Mouse (Mus musculus) CD4-positive, CD25-positive, alpha-beta regulatory T cell (primary cell): ENCODE results near the gene Snrpg. TPM values are rescaled to one million over a fixed set of nuclear protein-coding genes. Genes with fewer than 3 reads are reported as not detected.

Source experiments
- polyA plus RNA-seq: library from polyadenylated mRNA; unstranded; fragments of 100-300 nt; shearing (Covaris generic); gene quantifications from one replicate; pipeline ENCODE4 v1.2.1, GENCODE M21; 2017

Gene Snrpg
- 351 TPM for polyA plus RNA-seq

DNA sequence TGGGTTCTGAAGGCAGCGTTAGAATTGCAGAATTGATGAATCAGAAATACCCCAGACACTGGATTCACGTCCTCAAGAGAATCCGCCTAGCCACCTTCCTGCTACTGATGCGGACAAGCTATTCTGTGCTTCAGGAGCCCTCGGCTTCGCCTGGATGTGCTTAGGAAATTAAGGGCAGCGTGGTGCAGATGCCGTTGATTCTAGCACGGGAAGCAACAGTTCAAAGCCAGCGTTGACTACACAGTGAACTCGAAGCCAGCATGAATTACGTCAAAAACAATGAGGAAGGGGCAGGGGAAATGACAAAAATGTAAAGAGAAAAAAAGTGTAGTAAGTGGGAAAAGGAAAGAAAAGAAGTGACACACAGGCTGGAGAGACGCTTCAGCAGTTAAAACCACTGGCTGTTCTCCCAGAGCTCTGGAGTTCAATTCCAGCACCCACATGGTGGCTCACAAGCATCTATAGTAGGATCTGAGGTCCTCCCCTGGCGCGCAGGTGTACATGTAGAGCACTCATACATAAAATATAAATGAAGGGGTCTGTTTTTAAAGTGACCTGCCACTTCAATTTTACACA is at the start of gene Snrpg:
TSS of gene Snrpg (plus strand) at position 541 of the 576 bp plus-strand sequence.

GRCm38 (mm10) chr6:86365371-86366124 is 5.6 kb upstream of the Snrpg start, which contains the start of gene Fam136a:
Fam136a (plus strand) TSS chr6:86365646.

DNA sequence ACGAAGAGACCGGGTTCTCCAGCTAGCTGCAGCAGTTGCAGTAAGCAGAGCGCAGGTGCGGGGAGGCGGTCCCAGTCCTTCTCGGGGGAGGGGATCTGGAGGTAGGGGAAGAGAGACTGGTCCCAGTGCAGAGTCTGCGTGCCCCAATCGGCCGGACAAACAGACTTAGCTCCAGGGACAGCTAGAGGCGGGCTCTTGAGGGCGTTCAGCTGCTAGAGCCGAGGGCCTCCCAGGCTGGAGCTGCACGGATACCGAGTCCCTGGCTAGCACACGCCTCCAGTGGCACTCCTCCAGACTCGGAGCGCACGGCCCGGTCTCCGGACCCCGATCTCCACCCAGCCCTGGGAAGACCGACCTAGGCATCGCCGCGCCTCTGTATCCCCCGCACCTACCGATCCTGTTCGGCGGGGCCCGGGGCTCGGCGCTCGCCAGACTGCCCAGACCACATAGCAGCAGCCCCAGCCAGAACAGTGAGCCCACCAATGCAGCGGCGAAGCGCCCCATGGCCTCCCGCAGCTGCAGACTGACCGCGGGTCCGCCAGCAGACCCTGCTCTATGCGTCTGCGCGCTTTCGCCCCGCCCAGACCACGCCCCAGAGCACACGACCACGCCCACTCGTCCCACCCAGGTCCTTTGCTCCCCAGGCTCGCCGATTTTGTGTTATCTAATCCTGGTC is 25.6 kb downstream of the Snrpg start, which contains the start of gene Pcyox1:
TSS of gene Pcyox1 (minus strand) at position 574 of the 676 bp plus-strand sequence.

DNA sequence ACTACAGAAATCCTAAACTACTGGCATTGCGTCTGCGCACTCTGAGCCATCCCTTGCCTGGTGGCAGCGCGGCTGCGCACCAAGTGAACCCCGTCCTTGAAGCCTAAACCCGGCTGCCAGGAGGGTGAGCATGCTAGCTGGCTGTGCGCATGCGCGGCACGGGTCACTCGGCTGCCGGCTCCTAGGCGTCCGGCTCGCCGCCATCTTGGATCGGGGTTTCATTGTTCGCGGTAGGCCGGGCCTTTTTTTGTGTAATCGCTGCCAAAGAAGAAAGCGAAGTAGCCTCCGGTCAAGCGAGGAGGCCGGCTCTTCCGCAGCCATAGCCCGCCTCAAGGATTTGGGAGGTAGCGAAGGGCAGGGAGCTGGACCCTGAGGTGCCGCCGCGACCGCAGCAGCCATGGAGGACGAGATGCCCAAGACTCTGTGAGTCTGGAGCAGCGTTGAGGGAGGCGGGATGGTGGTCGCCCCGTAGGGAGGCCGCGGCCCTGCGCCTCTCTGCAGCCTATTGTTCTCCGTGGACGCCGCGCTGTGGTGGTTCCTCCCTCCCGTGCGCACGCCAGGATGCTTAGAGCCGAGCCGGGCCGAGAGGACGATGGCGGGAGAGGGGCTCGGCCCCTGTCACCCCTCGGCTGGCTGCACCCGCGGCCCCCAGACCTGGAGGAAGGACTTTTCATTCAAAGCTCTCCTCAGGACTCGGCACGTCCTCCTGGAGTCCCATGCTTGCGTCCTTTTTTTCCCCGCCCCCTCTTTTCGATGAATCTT is 33.2 kb downstream of the Snrpg start, which contains the start of gene Tia1:
TSS of gene Tia1 (plus strand) at position 120 of the 762 bp plus-strand sequence.

DNA sequence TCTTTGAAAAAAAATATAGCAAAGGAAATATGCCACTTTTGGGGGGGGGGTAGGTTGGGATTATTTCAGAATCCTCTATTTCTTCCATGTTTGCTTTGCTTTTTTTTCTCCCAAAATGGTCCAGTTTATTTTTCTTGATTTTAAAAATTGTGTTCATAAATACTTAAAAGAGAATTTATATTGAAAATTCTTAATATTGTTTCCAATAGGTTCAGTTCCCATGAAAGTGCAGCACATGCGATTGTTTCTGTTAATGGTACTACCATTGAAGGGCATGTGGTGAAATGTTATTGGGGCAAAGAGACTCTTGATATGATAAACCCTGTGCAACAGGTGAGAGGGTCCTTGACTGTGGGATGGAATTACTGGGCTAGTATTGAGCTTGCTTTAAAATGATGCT is 55.3 kb downstream of the Snrpg start, which contains the start of gene Gm44790:
TSS of gene Gm44790 (plus strand) at position 301 of the 400 bp plus-strand sequence.

Other genes with a start within 250 kb of the Snrpg start
- not detected for gene Tgfa, start 176.1 kb upstream of the Snrpg start, polyA plus RNA-seq
- 46.0 TPM for gene Fam136a, start 5.7 kb upstream of the Snrpg start, polyA plus RNA-seq
- 6.8 TPM for gene Pcyox1, start 25.9 kb downstream of the Snrpg start, polyA plus RNA-seq
- gene Tia1, start 32.9 kb downstream of the Snrpg start, polyA plus RNA-seq = 147 TPM
- not detected for gene Gm44790, start 55.4 kb downstream of the Snrpg start, polyA plus RNA-seq
- gene C87436, start 67.1 kb downstream of the Snrpg start, polyA plus RNA-seq = 50.6 TPM
- gene Pcbp1, start 155.0 kb downstream of the Snrpg start, polyA plus RNA-seq = 362 TPM